Mouse (Mus musculus): ENCODE measurements around the gene Dpp6.
"Not testable (repeated sequence)": the region's sequence is repeated elsewhere in the genome, so short reads cannot be mapped to it uniquely, and the experiment has no call there.

The Dpp6 gene

DNA sequence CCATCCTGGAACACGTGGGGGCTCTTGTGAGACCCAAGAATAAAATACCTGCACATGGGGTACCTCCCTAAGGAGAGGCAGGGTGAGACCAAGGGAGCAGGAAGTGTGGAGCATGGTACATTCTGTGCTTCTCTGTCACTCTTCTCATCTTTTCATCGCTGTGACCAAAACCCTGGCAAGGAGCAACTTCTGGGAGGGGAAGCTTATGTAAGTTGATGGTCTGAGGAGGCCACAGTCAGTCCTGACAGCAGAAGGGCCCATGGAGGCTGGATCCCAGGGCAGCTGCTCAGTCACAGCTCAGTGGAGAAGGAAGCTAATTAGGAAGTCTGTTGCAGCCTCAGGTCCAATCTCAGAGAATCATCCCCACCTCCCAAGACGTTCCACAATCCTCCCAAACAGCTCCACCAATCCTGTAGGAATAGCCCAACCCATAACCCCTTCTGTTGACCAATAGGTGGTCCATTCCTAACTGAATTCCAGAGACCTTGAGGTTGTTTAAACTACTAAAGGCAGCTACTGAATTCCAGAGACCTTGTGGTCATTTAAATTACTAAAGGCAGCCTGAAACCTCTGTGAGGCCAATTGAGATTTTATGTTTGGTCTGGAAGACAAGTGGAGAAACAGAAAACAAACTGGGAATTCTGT is 636.3 kb downstream of the Dpp6 start:
- no peak for DNase-seq (ENCODE audit: extremely low read depth, insufficient read length, low spot score)

DNA sequence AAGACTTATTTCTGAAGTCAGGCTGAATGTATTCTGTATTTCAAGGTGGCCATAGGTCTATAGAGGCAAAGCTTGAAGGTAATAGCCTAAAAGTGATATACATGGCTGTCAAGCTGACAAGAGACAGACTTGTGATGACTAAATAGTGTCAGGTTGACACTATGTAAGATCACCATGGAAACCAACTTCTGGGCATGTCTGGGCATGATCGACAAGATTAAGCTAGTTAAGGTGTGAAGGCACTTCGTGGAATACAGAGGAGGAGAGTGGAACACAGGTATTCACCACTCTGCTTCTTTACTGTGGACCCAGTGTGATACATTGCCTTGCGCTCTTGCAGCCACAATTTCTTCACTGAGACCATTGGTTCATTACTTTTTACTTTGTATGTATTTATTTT is 637.4 kb downstream of the Dpp6 start:
- DNase-seq (ENCODE audit: extremely low read depth, insufficient read length, low spot score), result no peak

DNA sequence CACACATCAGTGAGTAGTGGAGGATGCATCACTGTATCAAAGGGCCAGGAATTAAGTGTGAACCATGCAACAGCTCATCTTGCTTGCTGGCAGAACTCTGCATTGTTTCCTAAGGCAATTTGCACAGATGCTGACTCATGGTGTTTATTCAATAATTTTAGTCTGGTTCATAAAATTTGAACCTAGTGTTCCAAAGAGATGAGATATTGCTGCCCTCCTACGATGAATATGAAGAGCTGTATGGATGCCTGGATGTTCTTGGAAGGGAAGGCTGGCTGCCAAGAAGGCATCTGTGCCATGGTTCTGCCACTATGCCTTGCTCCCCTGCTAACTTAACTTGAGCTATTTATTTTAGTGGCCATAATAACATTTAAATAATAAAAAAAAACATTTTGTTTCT is 640.0 kb downstream of the Dpp6 start:
- DNase-seq (ENCODE audit: extremely low read depth, insufficient read length, low spot score), result no peak

DNA sequence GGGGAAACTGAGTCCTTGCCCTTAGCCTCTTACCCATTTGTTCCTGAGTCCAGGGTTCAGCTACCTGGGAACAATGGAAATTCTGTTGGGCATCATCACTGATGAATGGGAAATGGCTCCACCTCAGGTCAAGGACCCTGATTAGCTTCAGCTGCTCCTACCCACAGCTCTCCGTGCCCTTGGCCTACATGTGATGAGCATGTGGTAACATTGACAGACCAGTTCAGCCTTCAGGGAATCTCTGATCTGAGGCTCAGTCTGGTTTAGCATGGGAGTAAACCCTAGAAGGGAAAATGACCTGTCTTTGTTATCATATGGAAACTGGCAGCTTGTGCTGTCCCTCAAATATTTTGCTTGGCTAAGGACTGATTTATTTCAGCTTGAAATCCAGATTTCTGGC is 640.7 kb downstream of the Dpp6 start:
- DNase-seq (ENCODE audit: extremely low read depth, insufficient read length, low spot score), result no peak

DNA sequence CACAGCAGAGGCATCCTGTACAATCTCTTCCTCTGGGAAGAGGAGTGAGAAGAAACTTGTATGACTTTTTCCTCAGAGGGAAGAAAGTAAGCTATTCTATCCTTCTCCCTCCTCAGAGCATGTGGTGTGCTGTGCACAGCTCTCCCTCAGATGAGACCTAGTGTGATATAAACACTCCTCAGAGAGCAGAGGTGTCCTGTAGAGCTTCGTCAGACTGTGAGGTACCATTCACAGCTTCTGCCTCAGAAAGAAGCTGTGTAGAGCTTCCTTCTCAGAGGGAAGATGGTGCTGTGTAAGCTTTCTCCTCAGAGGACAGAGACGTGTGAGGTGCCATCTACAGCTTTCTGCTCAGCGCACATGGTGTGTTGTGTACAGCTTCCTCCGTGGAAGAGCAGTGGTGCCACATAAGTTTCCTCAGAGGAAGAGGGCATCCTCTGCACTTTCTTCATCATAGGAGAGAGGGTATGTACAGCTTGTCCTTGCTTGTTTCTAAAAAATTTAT is 658.0 kb downstream of the Dpp6 start:
- DNase-seq (ENCODE audit: extremely low read depth, insufficient read length, low spot score), result no peak

DNA sequence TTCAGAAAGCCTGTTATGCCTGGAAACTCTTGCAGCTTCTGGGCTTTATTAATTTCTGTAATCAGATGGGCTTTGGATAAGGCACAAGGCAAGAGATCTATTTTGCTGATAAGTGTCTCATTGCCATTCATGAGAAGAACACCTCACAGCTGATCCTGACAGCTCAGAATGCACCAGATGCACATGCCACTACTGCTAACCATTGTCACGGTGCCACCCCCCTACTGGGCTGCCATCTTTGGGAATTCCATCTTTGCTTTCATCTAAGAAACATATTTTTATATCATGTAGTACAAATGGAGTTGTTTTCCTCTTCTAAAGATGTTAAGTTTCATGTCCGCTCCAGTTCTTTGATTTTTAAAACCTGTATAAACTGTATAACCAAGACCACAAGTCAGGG is 664.7 kb downstream of the Dpp6 start:
- DNase-seq (ENCODE audit: extremely low read depth, insufficient read length, low spot score), result no peak

DNA sequence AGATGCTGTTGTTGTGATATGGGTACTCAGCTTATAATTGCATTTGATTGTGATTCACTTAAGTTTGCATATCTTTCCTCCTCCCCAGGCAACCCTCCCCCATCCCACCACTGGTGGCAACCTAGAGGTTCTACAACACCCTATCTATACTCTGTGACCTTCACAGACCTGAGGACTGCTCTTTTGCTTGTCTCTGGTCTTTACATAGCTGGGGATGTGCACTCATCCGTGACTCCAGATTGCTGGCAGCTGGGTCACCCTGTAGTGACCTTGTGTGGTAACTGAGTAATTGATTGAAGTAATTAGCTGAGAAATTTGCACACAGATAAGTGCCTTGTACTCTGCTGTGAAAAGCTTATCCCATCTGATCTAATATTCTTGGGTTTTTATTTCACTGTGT is 669.1 kb downstream of the Dpp6 start:
- DNase-seq (ENCODE audit: extremely low read depth, insufficient read length, low spot score), result no peak

DNA sequence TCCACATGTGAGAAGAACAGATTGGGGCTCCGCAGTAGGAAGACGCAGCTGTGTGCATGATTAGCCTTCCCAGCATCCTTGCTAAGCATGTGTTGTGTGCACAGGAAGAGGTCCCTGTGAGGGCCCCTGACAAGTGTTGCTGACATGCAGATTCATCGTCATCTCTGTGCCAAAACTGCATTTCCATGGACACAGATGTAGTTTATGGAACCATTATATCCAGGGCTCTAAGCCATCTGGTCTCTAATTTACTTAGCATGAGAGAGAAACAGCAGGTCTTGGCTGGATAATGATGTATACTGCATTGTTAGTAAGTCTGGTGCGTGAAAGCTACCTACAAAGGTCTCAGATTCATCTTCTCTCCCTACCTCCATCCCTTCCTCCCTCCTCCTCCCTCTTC is 673.9 kb downstream of the Dpp6 start:
- no peak for DNase-seq (ENCODE audit: extremely low read depth, insufficient read length, low spot score)

DNA sequence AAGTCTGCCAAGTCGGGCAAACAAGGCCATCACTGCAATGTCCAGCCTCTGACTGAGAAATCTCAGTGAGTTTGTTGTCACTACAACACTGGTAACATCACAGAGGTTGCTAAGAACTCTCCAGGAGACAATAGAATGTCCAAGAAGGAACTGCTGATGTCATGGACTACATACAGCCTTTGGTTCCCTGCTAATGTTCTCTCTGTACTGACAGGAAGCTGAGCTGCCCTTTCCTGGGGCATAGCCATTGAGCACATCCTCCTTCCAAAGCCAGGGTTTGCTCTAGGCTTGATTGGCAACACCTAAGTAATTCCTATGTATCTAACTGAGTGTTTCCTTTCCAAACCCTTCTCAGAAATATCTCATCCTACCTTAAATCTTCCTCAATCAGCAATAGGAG is 684.3 kb downstream of the Dpp6 start, which contains the start of gene Speer4b:
Gene Speer4b (minus strand): TSS at position 101 of the 400 bp plus-strand sequence.
- DNase-seq (ENCODE audit: extremely low read depth, insufficient read length, low spot score), result not testable (repeated sequence)

DNA sequence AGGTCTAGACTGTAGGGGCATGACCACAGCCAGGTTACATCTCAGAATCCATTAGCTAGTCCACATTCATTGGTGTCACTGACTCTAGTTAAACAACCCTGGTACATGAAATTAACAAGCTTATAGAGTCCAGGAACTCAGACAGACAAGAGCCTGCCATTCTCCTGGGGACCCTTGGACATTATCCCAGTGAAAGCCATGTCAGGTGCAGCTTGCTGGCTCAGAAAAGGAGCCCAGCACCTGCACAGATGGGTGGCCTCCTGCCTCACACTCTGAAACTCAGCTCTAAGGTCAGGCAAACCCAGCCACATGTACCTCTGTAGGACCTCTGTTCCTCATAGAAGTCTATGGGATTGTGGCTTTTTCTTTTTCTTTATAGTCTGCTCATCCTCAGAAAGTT is 701.7 kb downstream of the Dpp6 start:
- no peak for DNase-seq (ENCODE audit: extremely low read depth, insufficient read length, low spot score)

DNA sequence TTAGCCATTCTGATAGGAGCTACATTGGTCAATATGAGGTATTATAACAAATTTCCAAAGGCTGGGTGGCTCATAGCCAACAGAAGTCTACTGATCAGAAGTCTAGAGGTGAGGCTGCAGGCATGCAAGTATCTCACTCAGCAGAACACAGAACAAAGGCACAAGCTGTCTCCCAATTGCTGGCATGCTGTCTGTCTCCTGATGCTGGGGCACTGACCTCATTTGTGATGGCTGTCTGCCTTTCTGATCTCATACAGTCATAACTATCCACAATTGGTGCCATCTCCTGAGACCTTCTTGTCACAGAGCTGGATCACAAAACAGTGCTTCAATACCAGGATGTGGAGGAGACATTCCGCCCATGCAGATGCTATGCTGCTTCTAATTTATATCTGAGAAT is 709.9 kb downstream of the Dpp6 start:
- DNase-seq (ENCODE audit: extremely low read depth, insufficient read length, low spot score), result no peak

DNA sequence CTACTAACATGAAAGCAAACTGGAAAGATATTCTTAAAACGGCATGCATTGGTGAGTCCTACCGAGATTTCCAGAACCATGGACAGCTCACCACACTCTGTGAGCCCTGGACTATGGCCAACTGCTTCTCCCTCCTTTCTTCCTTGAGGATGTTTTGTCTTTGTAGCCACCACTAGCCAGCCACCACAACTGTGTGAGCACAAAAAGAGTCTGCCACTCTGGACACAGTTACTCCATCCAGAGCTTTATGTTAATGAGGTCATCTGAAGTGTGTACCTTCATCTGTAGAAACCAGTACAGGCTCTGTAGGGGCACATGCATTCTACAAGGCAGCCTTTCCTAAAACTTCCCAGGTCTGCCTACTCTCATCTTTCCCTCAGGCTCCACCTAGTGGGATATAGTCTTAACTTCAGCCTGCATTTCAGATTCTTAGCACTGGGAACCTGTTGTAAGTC is 727.8 kb downstream of the Dpp6 start:
- DNase-seq (ENCODE audit: extremely low read depth, insufficient read length, low spot score), result peak; percentile 14

DNA sequence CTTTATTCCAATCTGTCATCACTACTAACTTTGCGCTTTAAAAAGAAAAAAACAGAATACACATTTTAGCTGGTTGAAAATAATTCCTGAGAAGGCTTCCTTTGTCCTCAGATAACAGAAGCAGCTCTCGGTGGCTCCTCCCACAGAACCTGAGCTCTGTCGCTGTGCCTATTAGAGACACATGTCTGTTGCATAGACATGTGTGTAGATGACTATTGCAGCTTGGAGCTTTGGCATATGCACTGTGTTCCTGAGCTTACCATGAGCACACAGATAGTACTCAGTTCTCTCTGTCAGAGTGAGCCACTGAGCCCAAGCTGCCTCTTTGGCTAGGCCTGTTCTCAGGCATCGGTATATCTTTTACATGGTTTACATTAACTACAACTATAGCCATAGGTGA is 732.3 kb downstream of the Dpp6 start:
- DNase-seq (ENCODE audit: extremely low read depth, insufficient read length, low spot score), result no peak

DNA sequence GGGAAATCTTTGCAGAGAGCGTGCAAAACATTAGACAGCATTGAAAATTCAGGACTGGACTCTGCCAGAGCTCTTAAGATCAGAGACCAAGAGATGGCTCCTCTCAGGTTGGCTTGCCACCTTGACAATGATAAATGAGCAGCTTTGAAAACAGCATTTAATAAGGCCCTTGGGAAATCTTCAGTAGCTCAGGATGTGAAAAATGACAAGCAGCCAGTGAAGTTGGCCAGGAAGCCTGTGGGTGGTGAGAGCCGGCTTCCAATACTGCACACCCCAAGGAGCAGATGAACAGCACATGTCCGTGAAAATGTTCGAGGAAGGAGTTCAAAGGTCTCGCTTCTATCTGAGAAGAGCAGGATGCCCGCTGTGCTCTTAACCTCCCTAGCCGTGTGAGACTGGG is 748.7 kb downstream of the Dpp6 start:
- DNase-seq (ENCODE audit: extremely low read depth, insufficient read length, low spot score), result no peak

DNA sequence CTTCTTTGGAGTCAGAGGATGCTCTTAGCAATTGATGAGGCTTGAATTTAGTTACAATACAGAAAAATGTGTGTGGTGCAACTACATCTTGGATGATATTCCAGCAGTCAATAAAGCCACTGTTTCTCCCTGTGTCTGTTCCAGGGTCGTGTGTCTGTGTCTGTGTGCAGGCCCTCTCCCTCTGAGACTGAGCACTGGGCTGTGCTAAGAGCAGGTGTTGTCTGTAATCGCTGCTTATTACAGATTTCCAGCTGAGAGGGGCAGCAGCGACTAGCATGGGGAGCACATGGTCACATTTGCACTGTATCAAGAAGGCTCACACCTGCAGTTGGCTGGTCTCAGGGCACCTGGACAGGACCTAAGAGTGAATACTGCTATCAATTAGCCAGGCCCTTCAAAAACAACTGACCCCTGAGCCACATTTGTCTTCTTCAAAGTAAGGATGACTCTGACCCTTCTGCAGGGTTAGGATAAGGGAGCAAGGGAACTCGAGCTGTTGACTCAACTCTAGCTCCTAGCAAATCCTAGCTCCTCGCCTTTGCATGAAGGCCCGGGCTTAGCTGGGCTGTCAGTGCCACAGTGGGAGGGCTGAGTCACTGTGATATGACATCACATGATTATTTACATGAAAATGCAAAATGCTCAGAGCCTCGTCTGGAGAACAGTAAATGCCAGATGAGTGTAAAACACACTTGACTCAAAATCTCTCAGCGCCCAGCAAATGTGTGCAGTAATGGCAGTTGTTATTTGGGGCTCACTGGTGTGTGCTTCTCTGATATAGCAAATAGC is 771.2 kb downstream of the Dpp6 start:
- DNase-seq (ENCODE audit: extremely low read depth, insufficient read length, low spot score), result no peak

DNA sequence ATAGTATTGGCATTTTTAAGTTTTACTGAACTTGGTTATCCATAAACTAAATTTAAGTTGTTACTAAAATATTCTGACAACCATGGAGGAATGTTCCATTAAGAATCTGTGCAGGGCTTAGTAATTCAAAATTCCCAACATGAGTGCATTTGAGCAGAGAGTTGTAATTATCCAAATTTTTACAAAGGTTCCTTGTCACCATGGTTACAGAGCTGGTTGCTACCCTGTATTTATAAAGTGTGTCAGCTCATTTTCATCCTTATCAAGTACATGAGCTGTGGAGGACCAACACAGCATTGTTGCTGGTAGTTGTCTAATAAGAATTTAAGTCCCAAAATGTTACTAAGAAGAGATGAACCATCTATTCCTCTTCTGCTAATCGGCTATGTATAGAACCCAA is 787.1 kb downstream of the Dpp6 start:
- DNase-seq (ENCODE audit: extremely low read depth, insufficient read length, low spot score), result no peak

DNA sequence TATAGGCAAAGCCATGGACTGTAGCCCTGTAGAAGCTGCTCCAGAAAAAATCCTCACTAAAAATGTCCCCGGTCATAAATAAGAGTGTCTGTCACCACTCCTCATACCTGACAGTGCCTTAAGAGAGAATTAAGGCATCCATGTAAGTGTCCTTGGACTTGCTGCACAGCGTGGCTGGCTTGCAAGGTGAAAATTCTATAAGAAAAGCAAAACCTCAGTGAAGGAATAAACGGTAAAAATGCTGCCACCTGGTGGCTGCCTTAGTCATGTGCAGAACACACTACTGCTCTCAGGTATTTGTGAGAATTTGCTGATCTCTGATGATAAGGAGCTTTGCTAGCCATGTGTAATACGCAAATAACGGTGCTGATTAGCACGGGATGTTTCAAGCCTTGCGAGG is 798.8 kb downstream of the Dpp6 start:
- DNase-seq (ENCODE audit: extremely low read depth, insufficient read length, low spot score), result no peak

DNA sequence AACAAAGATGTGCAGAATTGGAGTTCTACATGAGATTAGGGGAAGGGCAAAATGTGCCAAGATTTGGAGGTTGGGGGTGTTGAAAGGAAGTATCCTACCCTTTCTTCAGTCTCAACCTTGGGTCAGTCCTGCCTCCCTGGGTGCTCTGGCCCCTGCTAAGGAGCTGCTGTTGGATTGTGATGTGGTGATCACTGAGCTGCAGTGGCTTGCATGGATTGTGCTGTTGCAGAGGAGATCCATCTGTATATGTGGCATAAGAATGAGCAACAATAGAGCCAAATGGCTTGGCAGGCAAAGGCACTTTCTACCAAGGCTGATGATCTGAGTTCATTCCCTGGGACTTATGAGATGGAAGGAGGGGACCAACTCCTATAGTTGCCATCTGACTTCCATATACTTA is 804.8 kb downstream of the Dpp6 start:
- DNase-seq (ENCODE audit: extremely low read depth, insufficient read length, low spot score), result no peak

DNA sequence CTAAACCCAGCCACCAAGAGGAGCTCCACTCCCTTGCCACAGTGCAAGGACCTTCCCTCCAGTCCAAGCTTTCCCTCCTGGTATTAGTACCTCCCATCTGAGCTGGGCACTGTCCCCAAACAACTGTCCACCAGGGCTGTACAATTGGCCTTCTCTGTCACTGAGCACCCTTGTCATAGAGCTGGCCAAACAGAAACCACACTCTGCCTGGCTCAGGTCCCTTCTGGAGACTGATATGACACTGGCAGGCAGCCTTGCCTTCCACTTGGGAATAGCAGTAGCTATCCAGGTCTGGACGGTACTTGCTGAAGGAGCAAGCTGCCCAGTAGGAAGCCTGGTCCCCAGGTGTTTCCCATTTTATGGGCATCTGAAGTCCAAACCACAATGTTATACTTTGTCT is 806.9 kb downstream of the Dpp6 start:
- DNase-seq (ENCODE audit: extremely low read depth, insufficient read length, low spot score), result no peak

DNA sequence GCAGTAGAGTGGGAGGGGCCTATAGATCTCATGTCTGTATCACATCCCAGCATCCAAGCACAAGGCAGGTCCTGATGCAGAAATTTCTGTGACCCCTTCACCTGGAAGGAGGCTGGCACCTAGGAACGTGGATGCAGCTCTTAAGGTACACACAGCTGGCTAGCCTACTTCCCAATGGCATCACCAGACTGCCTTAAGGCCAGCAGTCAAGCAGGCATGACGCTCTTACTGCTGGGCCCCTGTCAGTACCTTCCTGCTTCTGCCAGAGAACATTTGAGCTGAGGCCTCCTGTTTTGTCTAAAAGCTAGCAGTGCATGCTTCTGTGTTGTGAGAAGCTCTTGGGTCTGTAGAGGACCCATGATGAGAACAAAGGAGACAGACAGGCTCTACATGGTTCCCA is 815.1 kb downstream of the Dpp6 start:
- DNase-seq (ENCODE audit: extremely low read depth, insufficient read length, low spot score), result no peak

DNA sequence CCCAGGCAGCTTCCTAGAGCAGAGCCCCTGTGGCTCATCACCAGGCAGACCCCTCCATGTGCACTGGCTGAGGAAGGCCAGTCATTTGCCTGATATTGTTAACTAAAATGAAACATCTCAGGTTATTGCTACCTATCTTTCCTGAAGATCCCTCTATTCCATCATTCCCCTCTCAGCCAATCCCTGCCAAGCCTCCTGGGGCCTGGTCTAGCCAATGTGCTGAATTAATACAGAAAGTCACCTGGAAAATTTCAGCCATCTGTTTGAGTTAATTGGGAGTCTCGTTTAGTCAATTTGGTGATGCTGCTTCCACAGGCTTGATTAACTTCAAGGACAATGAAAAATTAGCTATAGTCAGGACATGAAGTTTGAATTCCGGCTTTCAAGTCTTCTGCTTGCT is 818.9 kb downstream of the Dpp6 start:
- DNase-seq (ENCODE audit: extremely low read depth, insufficient read length, low spot score), result no peak

DNA sequence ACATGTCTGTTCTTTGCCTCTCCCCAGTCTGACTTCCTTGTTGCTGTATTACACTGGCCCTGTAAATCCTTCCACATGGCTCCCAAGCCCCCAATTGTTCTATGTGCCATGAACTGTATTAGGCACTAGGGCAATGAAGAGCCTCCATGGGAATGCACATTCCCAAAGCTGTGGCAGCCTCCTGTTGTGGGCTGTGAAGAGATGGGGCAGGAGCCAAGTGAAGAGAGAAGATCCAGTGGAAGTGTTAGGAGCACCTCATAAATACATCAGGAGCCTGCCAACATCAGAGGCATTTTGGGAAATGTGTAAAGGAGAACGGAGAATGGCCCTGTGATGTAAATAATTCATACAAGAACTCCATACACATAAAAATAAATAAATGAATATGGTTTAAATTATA is 824.9 kb downstream of the Dpp6 start:
- no peak for DNase-seq (ENCODE audit: extremely low read depth, insufficient read length, low spot score)

All from 3134 (cell line).